Mouse (Mus musculus): ENCODE results near the gene Rars.

DNA sequence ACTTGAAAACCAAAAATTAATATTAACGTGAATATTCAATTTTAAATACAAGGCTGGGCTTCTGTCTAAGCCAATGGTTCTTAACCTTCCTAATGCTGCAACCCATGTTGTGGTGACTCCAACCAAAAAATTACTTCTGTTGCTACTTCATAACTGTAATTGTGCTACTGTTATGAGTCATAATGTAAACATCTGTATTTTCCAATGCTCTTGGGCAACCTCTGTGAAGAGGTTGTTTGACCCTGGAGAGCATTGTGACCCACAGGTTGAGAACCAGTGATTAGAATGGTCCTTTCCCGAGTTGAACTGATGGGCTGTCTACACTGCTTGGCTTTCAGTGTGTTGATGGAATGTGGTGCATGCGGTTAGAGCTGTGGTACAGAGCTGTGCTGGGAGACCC lies 57.9 kb downstream of the Rars start:
- TF ChIP-seq CTCF (IDR thresholded peaks at IDR 0.05; ENCODE audit: low read depth) (no peak), EP300 (optimal IDR thresholded peaks at IDR 0.05) (no peak)
